13 mouse cellular contexts compared by ENCODE assay signal in genomic region chr1:74298157-74298750, GRCm38 (mm10). TPM values are rescaled to one million over a fixed set of nuclear protein-coding genes. Genes with fewer than 3 reads are reported as not detected.
A peak's percentile ranks its signal among the peaks of the same experiment; 100 is the strongest.
DNase-seq lines count a peak whose midpoint lies in the region; ATAC-seq and TF ChIP-seq lines count a peak whose summit lies in the region.
"Had no signal": no experiment of that assay in that cellular context is flagged by ENCODE, and none has a peak within 500 bp of the region (broad histone marks: within the 10 kb centered on the region; RNA-seq: fewer than 3 reads in every experiment).

No protein-coding gene starts in this region.

- WGBS in hindbrain, embryonic 10.5 days, result 87% methylated on average over 5 of the region's 5 CpGs
- WGBS in hindbrain, embryonic 14.5 days, result 89% methylated on average over 5 of the region's 5 CpGs
- 77% methylated on average over 5 of the region's 5 CpGs for WGBS in lung, embryonic 15.5 days
- WGBS in heart, postnatal 0 days, result 70% methylated on average over 5 of the region's 5 CpGs
- WGBS in stomach, embryonic 14.5 days, result 87% methylated on average over 5 of the region's 5 CpGs

- DNase-seq in hindbrain, embryonic 10.5 days (ENCODE audit: low spot score), result no peak
- no peak for DNase-seq in hindbrain, embryonic 14.5 days (ENCODE audit: low spot score)
- DNase-seq in lung, adult 18-20 months, result no peak
- no peak for DNase-seq in heart, postnatal 0 days (ENCODE audit: low spot score)
- DNase-seq in spleen, adult 12 weeks (ENCODE audit: low spot score), result no peak
- DNase-seq: retina, postnatal 1 day had no signal

- no peak for TF ChIP-seq EP300 in heart, postnatal 0 days (IDR thresholded peaks at IDR 0.05; ENCODE audit: low read depth)

- TF ChIP-seq CTCF in heart, postnatal 0 days (IDR thresholded peaks at IDR 0.05; ENCODE audit: low read depth), result no peak

- no peak overlapping the region for H3K4me3 ChIP-seq in hindbrain, embryonic 10.5 days
- no peak overlapping the region for H3K4me3 ChIP-seq in hindbrain, embryonic 14.5 days (replicated peaks; ENCODE audit: low read length)
- H3K4me3 ChIP-seq in lung, embryonic 15.5 days, result no peak overlapping the region
- no peak overlapping the region for H3K4me3 ChIP-seq in heart, postnatal 0 days (ENCODE audit: low read depth, low read length)
- no peak overlapping the region for H3K4me3 ChIP-seq in stomach, embryonic 14.5 days (ENCODE audit: low read depth, low read length)

- peaks cover 34% of the 10 kb centered on the region for H3K4me1 ChIP-seq in hindbrain, embryonic 10.5 days (replicated peaks)
- H3K4me1 ChIP-seq in hindbrain, embryonic 14.5 days (replicated peaks; ENCODE audit: control insufficient read depth, insufficient read depth, low read length), result peaks cover 14% of the 10 kb centered on the region
- H3K4me1 ChIP-seq in lung, embryonic 15.5 days, result peaks cover 84% of the 10 kb centered on the region
- peaks cover 86% of the 10 kb centered on the region for H3K4me1 ChIP-seq in heart, postnatal 0 days (ENCODE audit: control insufficient read depth, insufficient read depth)
- peaks cover 65% of the 10 kb centered on the region for H3K4me1 ChIP-seq in stomach, embryonic 14.5 days (ENCODE audit: control insufficient read depth, insufficient read depth, low read length)

- H3K4me2 ChIP-seq in hindbrain, embryonic 14.5 days (replicated peaks), result no peak overlapping the region
- H3K4me2 ChIP-seq in lung, embryonic 15.5 days, result no peak overlapping the region
- H3K4me2 ChIP-seq in heart, postnatal 0 days (ENCODE audit: low read depth, low read length), result no peak overlapping the region
- no peak overlapping the region for H3K4me2 ChIP-seq in stomach, embryonic 14.5 days (replicated peaks; ENCODE audit: low read depth, low read length)

- no peak overlapping the region for H3K9ac ChIP-seq in hindbrain, embryonic 14.5 days
- no peak overlapping the region for H3K9ac ChIP-seq in lung, embryonic 15.5 days
- H3K9ac ChIP-seq in heart, postnatal 0 days (replicated peaks; ENCODE audit: low read depth, low read length), result peak overlapping the region; percentile 32; the same call in 1 of the 2 replicates
- no peak overlapping the region for H3K9ac ChIP-seq in stomach, embryonic 14.5 days (replicated peaks; ENCODE audit: low read depth, low read length)

- peaks cover 4% of the 10 kb centered on the region; the same call in 1 of the 2 replicates for H3K27me3 ChIP-seq in hindbrain, embryonic 10.5 days (ENCODE audit: insufficient read depth, poor library complexity, severe bottlenecking)
- 0 out of 2 replicates have a peak, but pooled peaks cover 9% of the 10 kb centered on the region for H3K27me3 ChIP-seq in hindbrain, embryonic 14.5 days (ENCODE audit: control insufficient read depth, insufficient read depth, low read length)
- no peaks in the 10 kb centered on the region for H3K27me3 ChIP-seq in lung, embryonic 15.5 days
- no peaks in the 10 kb centered on the region for H3K27me3 ChIP-seq in heart, postnatal 0 days (ENCODE audit: control insufficient read depth, insufficient read depth, low read length)
- H3K27me3 ChIP-seq in stomach, embryonic 14.5 days (ENCODE audit: control insufficient read depth, insufficient read depth, low read length), result no peaks in the 10 kb centered on the region

- H3K9me3 ChIP-seq in hindbrain, embryonic 10.5 days, result no peaks in the 10 kb centered on the region
- H3K9me3 ChIP-seq in hindbrain, embryonic 14.5 days (ENCODE audit: control insufficient read depth, low read length), result no peaks in the 10 kb centered on the region
- H3K9me3 ChIP-seq in lung, embryonic 15.5 days, result no peaks in the 10 kb centered on the region
- no peaks in the 10 kb centered on the region for H3K9me3 ChIP-seq in heart, postnatal 0 days (replicated peaks; ENCODE audit: control insufficient read depth, low read length)
- no peaks in the 10 kb centered on the region for H3K9me3 ChIP-seq in stomach, embryonic 14.5 days (ENCODE audit: control insufficient read depth, low read depth, low read length)

- H3K27ac ChIP-seq in hindbrain, embryonic 10.5 days, result 0 out of 2 replicates have a peak overlapping the region, but pooled peaks have one; percentile 31
- H3K27ac ChIP-seq in hindbrain, embryonic 14.5 days, result no peak overlapping the region
- H3K27ac ChIP-seq in lung, embryonic 15.5 days, result peak overlapping the region; percentile 98
- H3K27ac ChIP-seq in heart, postnatal 0 days (ENCODE audit: low read depth), result peak overlapping the region; percentile 98
- peak overlapping the region; percentile 98; the same call in 1 of the 2 replicates for H3K27ac ChIP-seq in stomach, embryonic 14.5 days (ENCODE audit: low read length)

- H3K36me3 ChIP-seq in hindbrain, embryonic 10.5 days, result peaks cover 12% of the 10 kb centered on the region
- 0 out of 2 replicates have a peak, but pooled peaks cover 3% of the 10 kb centered on the region for H3K36me3 ChIP-seq in hindbrain, embryonic 14.5 days (replicated peaks; ENCODE audit: control insufficient read depth, insufficient read depth)
- H3K36me3 ChIP-seq in lung, embryonic 15.5 days, result peaks cover 7% of the 10 kb centered on the region; the same call in 1 of the 2 replicates
- peaks cover 7% of the 10 kb centered on the region for H3K36me3 ChIP-seq in heart, postnatal 0 days (replicated peaks; ENCODE audit: control insufficient read depth, insufficient read depth, low read length)
- H3K36me3 ChIP-seq in stomach, embryonic 14.5 days (ENCODE audit: control insufficient read depth, insufficient read depth, low read length), result no peaks in the 10 kb centered on the region

- no peak for ATAC-seq in hindbrain, embryonic 14.5 days (ENCODE audit: low FRiP score)
- ATAC-seq in lung, embryonic 15.5 days (ENCODE audit: borderline replicate concordance, extremely low read depth, low FRiP score, low TSS enrichment), result no peak
- ATAC-seq in heart, postnatal 0 days (ENCODE audit: insufficient read depth, low read depth), result no peak
- ATAC-seq in stomach, embryonic 14.5 days (ENCODE audit: insufficient number of reproducible peaks, insufficient read depth, low FRiP score, low read depth), result no peak

RNA-seq across cellular contexts. Expression of gene Tmbim1, which starts 7.2 kb away (rescaled TPM):
- 11.6 and 12.6 TPM in 2 replicates for polyA plus RNA-seq in hindbrain, embryonic 10.5 days (2016; fragmentation: Nextera tagmentation; extraction: Ambion mirVana)
- 8.0 TPM in 2 replicates for polyA plus RNA-seq in hindbrain, embryonic 14.5 days (2014; fragmentation: Nextera tagmentation; extraction: Ambion mirVana)
- polyA plus RNA-seq in lung, embryonic 15.5 days (2015; fragmentation: Nextera tagmentation; extraction: Ambion mirVana), result 38.0 and 44.4 TPM in 2 replicates
- total RNA-seq in heart, postnatal 0 days (2014; rRNA removed; ENCODE audit: low replicate concordance), result 55.7 and 100 TPM in 2 replicates
- polyA plus RNA-seq in heart, postnatal 0 days (2015; fragmentation: Nextera tagmentation; extraction: Ambion mirVana), result 41.6 and 44.9 TPM in 2 replicates
- polyA plus RNA-seq in stomach, embryonic 14.5 days (2014; fragmentation: Nextera tagmentation; extraction: Ambion mirVana), result 50.1 and 53.9 TPM in 2 replicates

RNA-seq across cellular contexts. Expression of gene Pnkd, which starts 13.5 kb away (rescaled TPM):
- polyA plus RNA-seq in hindbrain, embryonic 10.5 days (2016; fragmentation: Nextera tagmentation; extraction: Ambion mirVana), result 111 and 120 TPM in 2 replicates
- polyA plus RNA-seq in hindbrain, embryonic 14.5 days (2014; fragmentation: Nextera tagmentation; extraction: Ambion mirVana), result 146 and 149 TPM in 2 replicates
- polyA plus RNA-seq in lung, embryonic 15.5 days (2015; fragmentation: Nextera tagmentation; extraction: Ambion mirVana), result 103 and 106 TPM in 2 replicates
- 221 and 310 TPM in 2 replicates for total RNA-seq in heart, postnatal 0 days (2014; rRNA removed; ENCODE audit: low replicate concordance)
- 345 and 362 TPM in 2 replicates for polyA plus RNA-seq in heart, postnatal 0 days (2015; fragmentation: Nextera tagmentation; extraction: Ambion mirVana)
- polyA plus RNA-seq in stomach, embryonic 14.5 days (2014; fragmentation: Nextera tagmentation; extraction: Ambion mirVana), result 122 and 132 TPM in 2 replicates

RNA-seq across cellular contexts. Expression of gene Aamp, which starts 13.7 kb away (rescaled TPM):
- polyA plus RNA-seq in hindbrain, embryonic 10.5 days (2016; fragmentation: Nextera tagmentation; extraction: Ambion mirVana), result 238 and 248 TPM in 2 replicates
- polyA plus RNA-seq in hindbrain, embryonic 14.5 days (2014; fragmentation: Nextera tagmentation; extraction: Ambion mirVana), result 188 and 201 TPM in 2 replicates
- 248 and 261 TPM in 2 replicates for polyA plus RNA-seq in lung, embryonic 15.5 days (2015; fragmentation: Nextera tagmentation; extraction: Ambion mirVana)
- 125 and 146 TPM in 2 replicates for total RNA-seq in heart, postnatal 0 days (2014; rRNA removed; ENCODE audit: low replicate concordance)
- polyA plus RNA-seq in heart, postnatal 0 days (2015; fragmentation: Nextera tagmentation; extraction: Ambion mirVana), result 162 and 165 TPM in 2 replicates
- 240 and 261 TPM in 2 replicates for polyA plus RNA-seq in stomach, embryonic 14.5 days (2014; fragmentation: Nextera tagmentation; extraction: Ambion mirVana)

RNA-seq across cellular contexts. Expression of gene Gpbar1, which starts 19.9 kb away (rescaled TPM):
- polyA plus RNA-seq in hindbrain, embryonic 10.5 days (2016; fragmentation: Nextera tagmentation; extraction: Ambion mirVana), result 0.15 and 0.24 TPM in 2 replicates
- polyA plus RNA-seq in hindbrain, embryonic 14.5 days (2014; fragmentation: Nextera tagmentation; extraction: Ambion mirVana), result 0.19 TPM in 1 of 2 replicates, not detected in the other
- 0.19 TPM in 1 of 2 replicates, not detected in the other for polyA plus RNA-seq in lung, embryonic 15.5 days (2015; fragmentation: Nextera tagmentation; extraction: Ambion mirVana)
- total RNA-seq in heart, postnatal 0 days (2014; rRNA removed; ENCODE audit: low replicate concordance), result 0.27 TPM in 1 of 2 replicates, not detected in the other
- polyA plus RNA-seq in heart, postnatal 0 days (2015; fragmentation: Nextera tagmentation; extraction: Ambion mirVana), result 0.22 and 0.33 TPM in 2 replicates
- 3.5 and 4.1 TPM in 2 replicates for polyA plus RNA-seq in stomach, embryonic 14.5 days (2014; fragmentation: Nextera tagmentation; extraction: Ambion mirVana)
- total RNA-seq: adrenal gland, postnatal 25 days; layer of hippocampus, adult 18-20 months; left cerebral cortex, postnatal 4 days; megakaryocyte progenitor cell, adult 5-6 weeks had no signal
- polyA plus RNA-seq: hindbrain, embryonic 11.5 days had no signal
